Mouse (Mus musculus) monocyte, adult 5-6 weeks (primary cell): Measurements from ENCODE around the gene Rnf17. TPM values are rescaled to one million over a fixed set of nuclear protein-coding genes. Genes with fewer than 3 reads are reported as not detected.

Source experiments
- total RNA-seq: library from RNA; stranded (forward); fragments of 200-1000, 200-491, 200-594 nt; gene quantifications from 3 replicates; pipeline ENCODE4 v1.2.3, GENCODE M21; 2017

Rnf17 gene
- total RNA-seq, 1 experiment from 2014 or later: 0.67 TPM

Other genes starting within 250 kb of the Rnf17 start
- gene Gzmg, start 243.0 kb upstream of the Rnf17 start, total RNA-seq: not detected in 3 replicates
- 1.8 TPM in 1 of 3 replicates, not detected in the others for gene Gzmn, start 228.0 kb upstream of the Rnf17 start, total RNA-seq
- gene Gzmf, start 191.2 kb upstream of the Rnf17 start, total RNA-seq: not detected in 3 replicates
- 2.5 to 7.6 TPM in 2 of 3 replicates, not detected in the other for gene Gzmc, start 167.9 kb upstream of the Rnf17 start, total RNA-seq
- gene Gzmb, start 140.3 kb upstream of the Rnf17 start, total RNA-seq: 264 to 599 TPM (median 278 TPM) in 3 replicates
- gene Atp12a, start 37.5 kb upstream of the Rnf17 start, total RNA-seq: not detected in 3 replicates
- 4.6 to 23.2 TPM (median 12.0 TPM) in 3 replicates for gene Cenpj, start 172.8 kb downstream of the Rnf17 start, total RNA-seq
- 15.6 to 41.4 TPM (median 18.2 TPM) in 3 replicates for gene Parp4, start 173.0 kb downstream of the Rnf17 start, total RNA-seq